Mouse (Mus musculus) lung, postnatal 0 days (tissue): Measurements from ENCODE around the gene Olfr522. TPM values are rescaled to one million over a fixed set of nuclear protein-coding genes. Genes with fewer than 3 reads are reported as not detected.

Experiments used
- ATAC-seq: fragments of 200-750 bp; cut with Nextera tagmentation; 2 replicates; pipeline ENCODE4 v1.8.0; 2017; ENCODE audit warnings: moderate library complexity
- DNase-seq: peaks from one replicate; pipeline ENCODE4 v3.0.0-alpha.2; 2016; ENCODE audit warnings: low spot score
- H3K27ac ChIP-seq: fragments of 300-500 bp; sonication (generic); 2 replicates; pipeline ENCODE4 v1.5.1; 2014; ENCODE audit warnings: antibody characterized with exemption, mild to moderate bottlenecking, low read length, mixed read lengths
- H3K27me3 ChIP-seq: fragments of 300-500 bp; sonication (generic); replicated peaks from 2 replicates; pipeline ENCODE4 v1.6.1; 2014; ENCODE audit warnings: low read length, mixed read lengths; ENCODE audit not compliant: insufficient read depth
- H3K36me3 ChIP-seq: fragments of 300-500 bp; sonication (generic); 2 replicates; pipeline ENCODE4 v1.6.1; 2014; ENCODE audit warnings: low read length, mixed read lengths; ENCODE audit not compliant: insufficient read depth
- H3K4me1 ChIP-seq: fragments of 300-500 bp; sonication (generic); 2 replicates; pipeline ENCODE4 v1.6.1; 2014; ENCODE audit warnings: antibody characterized with exemption, low read depth, low read length, mixed read lengths; ENCODE audit not compliant: insufficient read depth
- H3K4me2 ChIP-seq: fragments of 300-500 bp; sonication (generic); replicated peaks from 2 replicates; pipeline ENCODE4 v1.6.1; 2014; ENCODE audit warnings: low read depth, mild to moderate bottlenecking, low read length, moderate library complexity, mixed read lengths
- H3K4me3 ChIP-seq: fragments of 300-500 bp; sonication (generic); 2 replicates; pipeline ENCODE4 v1.5.1; 2014; ENCODE audit warnings: low read depth, low read length
- H3K9ac ChIP-seq: fragments of 300-500 bp; sonication (generic); replicated peaks from 2 replicates; pipeline ENCODE4 v1.6.1; 2014; ENCODE audit warnings: low read depth, mild to moderate bottlenecking
- H3K9me3 ChIP-seq: fragments of 300-500 bp; sonication (generic); 2 replicates; pipeline ENCODE4 v1.6.1; 2016; ENCODE audit warnings: low read length, mixed read lengths
- CTCF ChIP-seq: IDR thresholded peaks from 2 replicates; pipeline ENCODE4 v1.5.1; 2016; ENCODE audit warnings: antibody characterized with exemption, mild to moderate bottlenecking
- EP300 ChIP-seq: IDR thresholded peaks from 2 replicates; pipeline ENCODE4 v1.6.1; 2016; ENCODE audit warnings: antibody characterized with exemption, mild to moderate bottlenecking, control low read depth
- WGBS: fragments of 180-500 bp; shearing (Covaris S2); extraction: QIAGEN DNeasy Blood & Tissue Kit; methylation state at CpG from one replicate; pipeline ENCODE4 v1.1.7; 2014; 5-methylcytosine and 5-hydroxymethylcytosine counted together
- polyA plus RNA-seq: library from polyadenylated mRNA; unstranded; fragments of >200 nt; fragmentation: Nextera tagmentation; extraction: Ambion mirVana; gene quantifications from 2 replicates; pipeline ENCODE4 v1.2.1, GENCODE M21; 2015

Olfr522 gene
- polyA plus RNA-seq, 1 experiment from 2014 or later: not detected

- DNase-seq (no peak), ATAC-seq (no peak)
- no peak for TF ChIP-seq CTCF
- no peaks in the 10 kb centered on the region for H3K4me1 ChIP-seq
- no peak overlapping the region for H3K27ac ChIP-seq
- H3K4me3 ChIP-seq: no peak overlapping the region
- 73% methylated on average over 8 of the region's 8 CpGs for WGBS
- no peaks in the 10 kb centered on the region for H3K36me3 ChIP-seq
- no peaks in the 10 kb centered on the region for H3K27me3 ChIP-seq
- no peak overlapping the region for H3K4me2 ChIP-seq
- H3K9ac ChIP-seq: no peak overlapping the region
- H3K9me3 ChIP-seq: no peaks in the 10 kb centered on the region
These were observed 31.4 kb upstream of the Olfr522 start for GRCm38 (mm10) chr7:140196002-140196401.

- ATAC-seq: no peak
- H3K27ac ChIP-seq: no peak overlapping the region
- H3K4me1 ChIP-seq: no peaks in the 10 kb centered on the region
- no peak for DNase-seq
- H3K4me3 ChIP-seq: no peak overlapping the region
- H3K9ac ChIP-seq: no peak overlapping the region
- H3K4me2 ChIP-seq: no peak overlapping the region
- no peak for TF ChIP-seq EP300
- TF ChIP-seq CTCF: no peak
- no peaks in the 10 kb centered on the region for H3K27me3 ChIP-seq
- no peaks in the 10 kb centered on the region for H3K9me3 ChIP-seq
- H3K36me3 ChIP-seq: no peaks in the 10 kb centered on the region
- 84% methylated on average over 4 of the region's 4 CpGs for WGBS
These were observed 29.5 kb upstream of the Olfr522 start for GRCm38 (mm10) chr7:140194031-140194430.

GRCm38 (mm10) chr7:140192851-140193250 is 28.3 kb upstream of the Olfr522 start:
- H3K4me2 ChIP-seq: no peak overlapping the region
- no peak for DNase-seq
- H3K36me3 ChIP-seq: no peaks in the 10 kb centered on the region
- H3K4me3 ChIP-seq: no peak overlapping the region
- no peaks in the 10 kb centered on the region for H3K9me3 ChIP-seq
- no peak for ATAC-seq
- TF ChIP-seq EP300: no peak
- no peaks in the 10 kb centered on the region for H3K4me1 ChIP-seq
- no peak overlapping the region for H3K27ac ChIP-seq
- 62% methylated on average over 2 of the region's 2 CpGs for WGBS
- no peaks in the 10 kb centered on the region for H3K27me3 ChIP-seq
- H3K9ac ChIP-seq: no peak overlapping the region

GRCm38 (mm10) chr7:140192445-140192844 is 27.9 kb upstream of the Olfr522 start:
- H3K4me3 ChIP-seq: no peak overlapping the region
- H3K4me1 ChIP-seq: no peaks in the 10 kb centered on the region
- no peaks in the 10 kb centered on the region for H3K36me3 ChIP-seq
- no peaks in the 10 kb centered on the region for H3K9me3 ChIP-seq
- DNase-seq: no peak
- no peak for ATAC-seq
- no peak for TF ChIP-seq EP300
- TF ChIP-seq CTCF: no peak
- no peak overlapping the region for H3K4me2 ChIP-seq
- H3K9ac ChIP-seq: no peak overlapping the region
- H3K27me3 ChIP-seq: no peaks in the 10 kb centered on the region
- no peak overlapping the region for H3K27ac ChIP-seq
- 43% methylated on average over 2 of the region's 2 CpGs for WGBS

- Histone ChIP-seq H3K36me3 (no peaks in the 10 kb centered on the region), H3K4me2 (no peak overlapping the region), H3K4me1 (no peaks in the 10 kb centered on the region), H3K27me3 (no peaks in the 10 kb centered on the region), H3K4me3 (no peak overlapping the region), H3K27ac (no peak overlapping the region), H3K9me3 (no peaks in the 10 kb centered on the region), H3K9ac (no peak overlapping the region)
- WGBS: 59% methylated on average over 1 of the region's 1 CpGs
- ATAC-seq (no peak), DNase-seq (no peak)
- TF ChIP-seq EP300 (no peak), CTCF (no peak)
These were observed 25.9 kb upstream of the Olfr522 start for GRCm38 (mm10) chr7:140190435-140190834.

GRCm38 (mm10) chr7:140188391-140189328 is 24.1 kb upstream of the Olfr522 start:
- DNase-seq (peak; percentile 27), ATAC-seq (no peak)
- no peaks in the 10 kb centered on the region for H3K4me1 ChIP-seq
- H3K9me3 ChIP-seq: no peaks in the 10 kb centered on the region
- H3K4me2 ChIP-seq: no peak overlapping the region
- no peak overlapping the region for H3K4me3 ChIP-seq
- H3K27ac ChIP-seq: no peak overlapping the region
- 47% methylated on average over 4 of the region's 4 CpGs for WGBS
- TF ChIP-seq EP300 (no peak), CTCF (peak; percentile 60)
- no peaks in the 10 kb centered on the region for H3K36me3 ChIP-seq
- no peak overlapping the region for H3K9ac ChIP-seq
- no peaks in the 10 kb centered on the region for H3K27me3 ChIP-seq
